Mouse (Mus musculus): ENCODE measurements around the gene Ssr2. TPM values are rescaled to one million over a fixed set of nuclear protein-coding genes. Genes with fewer than 3 reads are reported as not detected.

The Ssr2 gene
- total RNA-seq, 2 experiments from 2014 or later, result 240 to 260 TPM

- DNase-seq (ENCODE audit: low spot score in 2 of 2), result peak in 1 of 2 experiments; percentile 56
Measured at GRCm38 (mm10) chr3:88621537-88622112, 45.9 kb downstream of the Ssr2 start.

GRCm38 (mm10) chr3:88622113-88622940 lies 46.7 kb downstream of the Ssr2 start:
- DNase-seq (ENCODE audit: low spot score in 2 of 2), result no peak

- no peak for DNase-seq (ENCODE audit: low spot score in 2 of 2)
Measured at GRCm38 (mm10) chr3:88622941-88623345, 47.3 kb downstream of the Ssr2 start.

GRCm38 (mm10) chr3:88623346-88624135 lies 47.9 kb downstream of the Ssr2 start:
- DNase-seq (ENCODE audit: low spot score in 2 of 2), result no peak

DNA sequence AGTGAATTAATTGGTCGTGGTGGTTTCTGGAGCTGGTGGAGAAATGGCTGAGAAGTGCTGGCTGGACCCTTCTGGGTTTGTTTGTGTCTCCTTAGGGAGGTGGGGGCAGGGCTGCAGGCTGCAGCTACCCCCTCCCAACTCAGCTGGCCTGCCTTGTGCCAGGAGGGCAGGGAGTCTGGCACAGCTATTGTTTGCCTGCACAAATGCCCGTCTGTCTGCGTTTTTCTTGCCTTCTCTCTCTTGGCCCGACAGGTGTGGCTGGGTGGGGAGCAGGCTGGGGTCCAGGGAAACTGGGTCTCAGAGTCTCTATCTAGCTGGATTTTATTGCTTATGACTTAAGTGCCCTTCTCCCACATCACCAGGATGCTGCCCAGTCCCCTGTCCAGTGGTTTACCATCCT lies 48.6 kb downstream of the Ssr2 start:
- no peak for DNase-seq (ENCODE audit: low spot score in 2 of 2)

GRCm38 (mm10) chr3:88624951-88625350 lies 49.3 kb downstream of the Ssr2 start:
- no peak for DNase-seq (ENCODE audit: low spot score in 2 of 2)

DNA sequence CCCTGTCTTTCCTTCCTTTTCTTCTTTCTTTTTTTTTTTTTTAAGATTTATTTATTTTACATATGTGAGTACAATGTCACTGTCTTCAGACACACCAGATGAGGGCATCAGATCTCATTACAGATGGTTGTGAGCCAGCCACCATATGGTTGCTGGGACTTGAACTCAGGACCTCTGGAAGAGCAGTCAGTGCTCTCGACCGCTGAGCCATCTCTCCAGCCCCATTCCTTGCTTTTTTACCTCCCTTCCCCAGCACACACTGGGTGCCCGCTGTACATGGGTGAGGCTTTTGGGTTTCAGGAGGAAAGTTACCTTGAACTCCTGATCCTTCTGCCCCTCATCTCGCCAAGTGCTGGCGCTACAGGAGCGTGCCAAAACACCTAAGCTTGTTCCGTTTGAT lies 49.9 kb downstream of the Ssr2 start:
- no peak for DNase-seq (ENCODE audit: low spot score in 2 of 2)

DNA sequence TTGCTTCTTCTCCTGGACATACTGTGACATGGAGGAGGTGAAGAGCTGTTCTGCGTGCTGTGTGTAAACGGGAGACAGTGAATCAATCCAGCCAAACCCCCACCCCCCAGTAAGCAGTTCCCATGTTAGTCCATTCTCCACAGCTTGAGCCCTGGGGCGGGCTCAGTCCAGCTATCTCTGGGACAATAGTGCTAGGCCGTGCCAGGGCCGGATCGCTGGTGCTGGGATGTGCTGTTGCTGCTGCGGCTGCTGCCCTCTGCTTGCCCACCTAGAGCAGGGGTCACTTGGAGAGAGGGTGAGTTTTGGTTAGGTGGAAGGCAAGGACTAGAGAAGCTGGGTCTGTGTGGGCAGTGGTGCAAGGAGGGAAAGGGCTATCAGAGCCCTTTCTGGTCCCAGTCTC lies 50.6 kb downstream of the Ssr2 start:
- DNase-seq (ENCODE audit: low spot score in 2 of 2), result no peak

- DNase-seq (ENCODE audit: low spot score in 2 of 2), result no peak
Measured at GRCm38 (mm10) chr3:88627114-88627513, 51.4 kb downstream of the Ssr2 start.

- no peak for DNase-seq (ENCODE audit: low spot score in 2 of 2)
Measured at GRCm38 (mm10) chr3:88627535-88627934, 51.9 kb downstream of the Ssr2 start.

- DNase-seq (ENCODE audit: low spot score in 2 of 2), result no peak
Measured at GRCm38 (mm10) chr3:88628766-88629165, 53.1 kb downstream of the Ssr2 start.

DNA sequence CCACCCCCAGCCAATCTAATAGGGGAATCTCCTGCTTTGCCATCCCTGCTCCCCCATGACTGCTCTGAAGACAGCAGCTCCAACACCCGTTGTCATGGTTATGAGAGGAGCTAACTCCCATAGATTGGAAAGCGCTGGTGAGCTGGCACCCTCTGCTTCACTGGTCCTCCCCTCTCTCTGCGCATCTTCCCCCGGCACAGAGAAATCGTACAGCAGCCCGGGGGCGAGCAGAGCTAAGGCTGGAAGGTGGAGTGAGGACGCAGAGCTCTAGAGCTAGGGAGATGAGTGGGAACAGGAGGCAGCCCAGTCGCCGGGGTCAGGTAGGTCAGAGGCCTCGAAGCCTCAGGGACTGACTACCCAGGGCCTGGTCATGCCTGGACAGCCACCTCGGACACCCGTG lies 53.6 kb downstream of the Ssr2 start:
- DNase-seq (ENCODE audit: low spot score in 2 of 2), result no peak

DNA sequence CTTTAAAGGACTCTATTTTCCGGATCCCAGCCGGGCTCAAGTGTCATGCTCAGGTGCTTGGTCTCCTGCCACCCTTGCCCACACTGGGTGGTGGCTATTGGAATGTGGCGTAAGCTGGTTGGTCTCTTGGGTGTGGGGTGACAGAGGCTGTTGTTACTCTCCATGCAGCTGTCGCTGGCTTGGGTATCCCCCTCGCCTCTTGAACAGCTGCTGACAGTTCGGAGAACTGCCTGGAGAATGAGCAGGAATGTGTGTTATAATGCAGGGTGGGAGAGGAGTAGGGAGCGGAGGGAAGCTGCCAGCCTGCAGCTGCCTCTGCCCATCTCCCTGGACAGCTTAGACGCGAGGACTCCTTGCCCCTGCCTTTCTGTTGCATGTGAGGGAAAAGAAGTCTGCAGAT lies 54.3 kb downstream of the Ssr2 start:
- no peak for DNase-seq (ENCODE audit: low spot score in 2 of 2)

GRCm38 (mm10) chr3:88630849-88631341 lies 55.2 kb downstream of the Ssr2 start:
- no peak for DNase-seq (ENCODE audit: low spot score in 2 of 2)

GRCm38 (mm10) chr3:88631921-88632587 lies 56.4 kb downstream of the Ssr2 start:
- DNase-seq (ENCODE audit: low spot score in 2 of 2), result no peak

- DNase-seq (ENCODE audit: low spot score in 2 of 2), result no peak
Measured at GRCm38 (mm10) chr3:88633056-88633455, 57.4 kb downstream of the Ssr2 start.

DNA sequence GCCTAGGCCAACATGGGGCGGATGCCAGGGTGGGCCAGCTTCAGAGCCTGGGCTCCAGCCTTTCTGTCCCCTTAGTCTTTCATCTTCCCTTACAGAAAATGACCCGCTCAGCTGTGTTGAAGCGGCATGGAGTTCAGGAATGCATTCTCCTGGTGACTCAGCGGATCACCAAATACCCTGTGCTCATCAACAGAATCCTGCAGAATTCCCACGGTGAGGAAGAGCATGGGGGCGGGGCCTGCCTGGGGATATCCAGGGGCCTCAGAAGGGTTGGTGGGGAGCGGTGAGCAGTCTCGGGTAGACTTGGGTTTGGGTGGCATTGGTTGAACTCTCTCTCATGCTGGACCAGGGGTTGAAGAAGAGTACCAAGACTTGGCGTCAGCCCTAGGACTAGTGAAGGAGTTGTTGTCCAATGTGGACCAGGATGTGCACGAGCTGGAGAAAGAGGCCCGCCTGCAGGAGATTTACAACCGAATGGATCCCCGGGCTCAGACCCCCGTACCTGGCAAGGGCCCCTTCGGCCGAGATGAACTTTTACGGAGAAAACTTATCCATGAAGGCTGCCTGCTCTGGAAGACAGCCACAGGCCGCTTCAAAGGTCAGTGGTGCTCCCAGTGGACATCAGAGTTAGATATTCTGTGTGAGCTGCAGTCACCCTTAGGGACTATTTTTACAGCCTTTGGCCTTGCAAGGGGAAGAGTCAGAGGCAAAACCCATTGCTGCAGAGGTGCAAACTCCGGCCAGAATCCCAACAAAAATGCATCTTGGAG lies 60.0 kb downstream of the Ssr2 start:
- no peak for DNase-seq (ENCODE audit: low spot score in 2 of 2)

GRCm38 (mm10) chr3:88636555-88636986 lies 60.9 kb downstream of the Ssr2 start:
- DNase-seq (ENCODE audit: low spot score in 2 of 2), result no peak

DNA sequence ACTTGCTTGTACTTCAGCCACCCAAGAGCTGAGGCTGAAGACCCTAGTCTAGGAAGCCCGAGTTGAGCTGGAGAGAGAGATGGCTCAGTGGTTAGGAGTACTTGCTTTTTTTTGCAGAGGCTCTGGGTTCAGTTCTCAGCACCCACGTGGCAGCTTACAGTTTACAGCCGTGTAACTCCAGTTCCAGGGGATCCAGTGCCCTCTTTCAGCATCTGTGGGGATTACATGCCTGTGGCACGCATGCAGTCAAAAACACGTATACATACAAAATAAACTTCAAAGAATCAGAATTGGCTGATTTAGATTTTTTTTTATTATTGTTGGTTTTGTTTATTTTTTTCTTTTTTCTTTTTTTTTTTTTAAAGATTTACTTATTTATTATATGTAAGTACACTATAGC lies 61.5 kb downstream of the Ssr2 start:
- no peak for DNase-seq (ENCODE audit: low spot score in 2 of 2)
